Mouse (Mus musculus) olfactory bulb, adult 2 months (tissue): ENCODE measurements around the gene Gjd3.

ENCODE experiments used
- CTCF ChIP-seq: fragments of 200-500 bp; IDR thresholded peaks from 2 replicates; pipeline ENCODE4 v1.5.1; 2012; ENCODE audit warnings: low read depth, mild to moderate bottlenecking, low read length, moderate library complexity; ENCODE audit not compliant: insufficient read depth
- POLR2A ChIP-seq: fragments of 200-500 bp; IDR thresholded peaks from 2 replicates; pipeline ENCODE4 v1.6.1; 2012; ENCODE audit warnings: mild to moderate bottlenecking, low read depth, low read length, moderate library complexity; ENCODE audit not compliant: insufficient read depth

DNA sequence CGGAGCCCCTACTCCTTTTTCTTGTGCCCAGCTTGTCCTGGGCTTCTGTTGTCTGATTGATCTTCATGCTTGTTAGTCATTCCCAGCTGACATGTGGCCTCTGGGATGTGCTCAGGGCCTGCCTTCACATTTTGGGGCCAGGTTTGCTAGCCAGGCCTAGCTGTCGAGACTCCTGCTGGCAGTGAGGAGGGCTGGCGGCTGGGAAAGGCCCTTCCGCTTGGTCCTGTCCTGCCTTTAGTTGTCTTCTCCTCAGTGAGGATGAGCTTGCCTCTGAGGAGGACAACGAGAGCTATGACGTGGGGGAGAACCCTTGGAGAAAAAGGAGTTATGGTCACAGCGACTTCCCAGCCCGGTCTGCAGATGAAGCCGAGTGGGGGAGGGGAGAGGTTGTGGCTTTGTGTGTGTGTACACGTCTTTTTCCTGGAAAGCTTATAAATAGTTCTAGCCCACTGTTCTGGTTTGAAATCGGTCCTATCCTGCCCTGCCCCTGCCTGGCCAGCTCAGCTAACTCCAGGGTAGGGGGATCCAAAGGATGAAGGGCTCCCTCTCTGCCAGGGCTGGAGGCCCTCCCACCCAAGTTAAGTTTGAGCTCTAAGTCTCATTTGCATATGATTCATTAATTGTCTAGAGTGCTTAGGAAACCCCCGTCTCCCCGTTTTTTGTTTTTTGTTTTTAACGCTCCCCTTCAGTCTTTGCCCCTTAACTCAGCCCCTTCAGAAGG, 38.9 kb downstream of the Gjd3 start:
- TF ChIP-seq POLR2A (no peak), CTCF (no peak)
